ENCODE assay signal across 13 mouse cellular contexts in the genomic region with DNA sequence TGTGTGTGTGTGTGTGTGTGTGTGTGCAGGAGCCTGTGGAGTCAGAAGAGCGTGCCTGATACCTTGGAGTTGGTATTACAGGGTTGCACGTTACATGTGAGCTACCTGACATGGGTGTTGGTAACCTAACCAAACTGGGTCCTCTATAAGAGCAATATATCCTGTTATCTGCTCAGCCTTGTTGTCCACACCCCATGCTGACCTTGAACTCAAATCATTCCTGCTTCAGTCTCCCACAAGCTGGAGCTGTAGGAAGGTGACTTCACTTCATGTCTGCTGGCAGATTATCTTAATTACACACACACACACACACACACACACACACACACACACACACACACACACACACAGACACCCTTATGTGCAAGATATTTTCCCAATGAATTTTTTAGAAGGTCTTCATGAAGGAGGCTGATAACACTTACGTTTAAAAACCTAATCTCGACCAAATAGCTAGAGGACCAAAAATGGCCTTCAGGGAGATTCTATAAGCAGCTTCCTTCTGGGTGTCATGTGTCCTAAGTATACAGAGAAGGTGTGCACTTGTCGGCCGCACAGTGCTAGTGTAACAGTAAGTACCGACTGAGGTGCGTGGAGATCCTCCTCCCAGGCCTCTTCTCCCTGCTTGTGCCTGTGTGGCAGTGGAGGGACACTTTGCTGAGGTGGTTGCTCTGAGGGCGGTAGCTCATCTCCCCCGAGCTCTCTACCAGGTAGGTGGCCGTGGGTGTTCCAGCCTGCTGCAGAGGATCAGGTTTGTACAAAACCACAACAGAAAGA. TPM values are rescaled to one million over a fixed set of nuclear protein-coding genes. Genes with fewer than 3 reads are reported as not detected.
DNase-seq lines count a peak whose midpoint lies in the region; ATAC-seq lines count a peak whose summit lies in the region.
"Had no signal": no experiment of that assay in that cellular context is flagged by ENCODE, and none has a peak within 500 bp of the region (broad histone marks: within the 10 kb centered on the region; RNA-seq: fewer than 3 reads in every experiment).

No protein-coding gene starts in this region.

- H3K4me3 ChIP-seq in liver, embryonic 16.5 days (ENCODE audit: low read depth, low read length) = no peak overlapping the region
- H3K4me3 ChIP-seq: forebrain, embryonic 15.5 days; hindbrain, embryonic 15.5 days had no signal

- 29% methylated on average over 11 of the region's 11 CpGs for WGBS in liver, embryonic 16.5 days (ENCODE audit: insufficient replicate concordance)

- H3K9ac ChIP-seq in liver, embryonic 16.5 days (ENCODE audit: low read depth, low read length) = no peak overlapping the region
- H3K9ac ChIP-seq: forebrain, embryonic 15.5 days; hindbrain, embryonic 15.5 days had no signal

- no peaks in the 10 kb centered on the region for H3K27me3 ChIP-seq in liver, embryonic 16.5 days (ENCODE audit: control insufficient read depth, insufficient read depth, low read depth, low read length)
- H3K27me3 ChIP-seq: forebrain, embryonic 15.5 days; hindbrain, embryonic 15.5 days had no signal

- peak; percentile 57 for ATAC-seq in erythroblast, adult 5-6 weeks (replicated peaks; ENCODE audit: low FRiP score, poor library complexity, severe bottlenecking)
- peak; percentile 28; the same call in 1 of the 2 replicates for ATAC-seq in liver, embryonic 16.5 days (ENCODE audit: low read depth)
- ATAC-seq: forebrain, embryonic 15.5 days had no signal

- no peak overlapping the region for H3K4me2 ChIP-seq in liver, embryonic 16.5 days (ENCODE audit: low read depth, low read length)
- H3K4me2 ChIP-seq: forebrain, embryonic 15.5 days; hindbrain, embryonic 15.5 days had no signal

- H3K36me3 ChIP-seq in liver, embryonic 16.5 days (ENCODE audit: control insufficient read depth, insufficient read depth) = no peaks in the 10 kb centered on the region
- H3K36me3 ChIP-seq: forebrain, embryonic 15.5 days; hindbrain, embryonic 15.5 days had no signal

- peak; percentile 21 for DNase-seq in thymus, postnatal 4 days
- DNase-seq in thymus, postnatal 10 days (ENCODE audit: low spot score in 2 of 2) = no peak
- no peak for DNase-seq in left cerebral cortex, adult 11 months (ENCODE audit: low spot score)
- DNase-seq in cerebellum, adult 11-12 months = no peak
- no peak for DNase-seq in right cerebral cortex, adult 2 months (ENCODE audit: low spot score in 2 of 2)
- DNase-seq: adrenal gland, postnatal 25 days; gastrocnemius, postnatal 14 days; lung, adult 18-20 months had no signal

- no peak overlapping the region for H3K27ac ChIP-seq in liver, embryonic 16.5 days (ENCODE audit: low read length)
- H3K27ac ChIP-seq: forebrain, embryonic 15.5 days; hindbrain, embryonic 15.5 days; macrophage had no signal

- no peaks in the 10 kb centered on the region for H3K9me3 ChIP-seq in liver, embryonic 16.5 days (replicated peaks; ENCODE audit: control insufficient read depth, low read length)
- H3K9me3 ChIP-seq: forebrain, embryonic 15.5 days; hindbrain, embryonic 15.5 days had no signal

- peaks cover 21% of the 10 kb centered on the region for H3K4me1 ChIP-seq in liver, embryonic 16.5 days (ENCODE audit: control insufficient read depth, low read depth, low read length)

RNA-seq across cellular contexts. Expression of a gene that starts 49.8 kb away (rescaled TPM):
- 35.5 and 39.6 TPM in 2 replicates for total RNA-seq in erythroblast, adult 5-6 weeks (2015; ENCODE audit: low replicate concordance)
- 21.8 and 21.9 TPM in 2 replicates for total RNA-seq in erythroblast, adult 5-6 weeks (2017; ENCODE audit: low replicate concordance)
- 1.8 and 2.6 TPM in 2 replicates for polyA plus RNA-seq in liver, embryonic 16.5 days (2015; fragmentation: Nextera tagmentation; extraction: Ambion mirVana)
